Mouse (Mus musculus) erythroblast, adult 5-6 weeks (primary cell): ENCODE measurements around the gene Smco4. TPM values are rescaled to one million over a fixed set of nuclear protein-coding genes. Genes with fewer than 3 reads are reported as not detected.
"Not testable (repeated sequence)": the region's sequence is repeated elsewhere in the genome, so short reads cannot be mapped to it uniquely, and the experiment has no call there.

ENCODE experiments used
- ATAC-seq: replicated peaks from 2 replicates; pipeline ENCODE4 v1.8.0; 2016; ENCODE audit warnings: moderate number of reproducible peaks, mild to moderate bottlenecking, moderate TSS enrichment, inconsistent platforms; ENCODE audit not compliant: poor library complexity, low FRiP score, severe bottlenecking
- total RNA-seq, 2 experiments: library from RNA; stranded (forward) in 1 of 2; stranded (reverse) in 1 of 2; fragments of 150-400 nt in 1 of 2; fragments of 200-764, 138-1000 nt in 1 of 2; gene quantifications; 2 replicates each; pipeline versions ENCODE4 v1.2.3 to v1.2.4; 2015 to 2017; ENCODE audit warnings: low replicate concordance in 2 of 2

Gene Smco4
- total RNA-seq, 2 experiments from 2014 or later = not detected

DNA sequence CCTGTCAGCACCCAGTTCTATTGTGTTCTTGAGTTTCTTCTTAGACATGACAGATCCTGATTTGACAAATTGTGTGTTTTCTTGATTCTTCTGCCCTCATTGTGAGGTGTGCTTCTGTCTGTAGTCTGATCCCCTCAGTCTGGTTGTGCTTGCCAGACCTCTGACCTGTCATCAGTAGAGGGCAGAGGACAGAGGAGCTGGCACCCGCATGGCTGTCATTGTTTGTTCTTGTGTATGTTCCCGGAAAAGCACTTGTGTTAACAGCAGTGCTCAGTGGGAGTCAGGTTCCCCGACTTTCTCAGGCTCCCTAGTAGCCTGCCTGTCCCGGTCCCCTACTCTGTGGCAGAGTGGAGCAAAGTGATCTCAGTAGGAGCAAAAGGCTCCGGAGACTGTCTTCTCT, 42.2 kb downstream of the Smco4 start:
- no peak for ATAC-seq

DNA sequence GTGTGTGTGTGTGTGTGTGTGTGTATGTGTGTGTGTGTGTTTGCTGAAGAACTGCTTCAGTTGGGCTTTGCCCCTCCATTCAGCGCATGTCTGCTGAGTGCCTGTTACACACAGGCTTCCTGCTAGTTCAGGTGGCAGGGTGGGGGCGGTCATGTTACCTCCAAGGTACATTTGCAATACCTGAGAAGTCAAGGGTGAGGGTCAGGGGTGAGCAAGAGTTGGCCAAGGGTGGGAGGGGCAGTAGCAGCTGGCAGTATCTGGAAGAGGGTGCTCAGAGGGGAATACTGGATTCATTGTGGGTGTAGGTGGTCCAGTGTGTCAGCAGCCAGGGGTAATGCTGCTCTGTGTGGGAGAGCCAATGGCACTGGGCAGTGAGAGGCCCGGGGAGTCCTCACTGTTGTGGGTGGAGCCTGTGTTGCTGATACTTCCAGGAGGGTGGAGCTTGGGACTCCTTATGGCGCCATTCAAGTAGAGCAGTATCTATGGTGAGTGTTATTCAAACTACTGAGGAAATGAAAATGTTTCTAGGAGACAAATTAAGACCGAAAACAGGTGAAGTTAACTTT, 43.7 kb downstream of the Smco4 start:
- ATAC-seq = no peak

DNA sequence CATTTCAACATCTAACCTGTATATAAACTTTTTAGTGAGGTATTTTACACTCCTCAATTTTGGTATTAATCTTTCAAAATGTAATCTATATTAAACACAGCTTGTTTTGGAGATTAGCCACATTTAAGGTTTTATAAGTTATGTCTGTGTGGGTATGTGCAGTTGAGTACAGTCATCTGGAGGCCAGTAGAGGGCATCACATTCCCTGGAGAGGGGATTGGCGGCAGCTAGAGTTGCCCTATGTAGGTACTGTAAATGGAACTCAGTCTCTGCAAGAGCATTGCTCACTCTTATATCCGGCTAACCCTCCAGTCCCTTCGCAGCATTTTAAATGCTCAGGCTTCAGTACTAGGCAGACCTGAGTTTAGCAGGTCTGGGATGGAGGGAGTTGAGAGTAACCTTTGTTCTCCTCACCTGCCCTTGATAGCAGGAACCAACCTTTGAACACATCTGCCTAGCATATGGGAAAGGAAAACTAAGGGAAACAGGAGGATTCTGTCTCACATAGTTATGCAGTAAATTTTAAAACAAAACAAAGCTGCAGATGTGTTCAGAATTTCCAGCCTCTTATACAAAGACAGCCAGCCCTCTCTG, 44.3 kb downstream of the Smco4 start:
- no peak for ATAC-seq

DNA sequence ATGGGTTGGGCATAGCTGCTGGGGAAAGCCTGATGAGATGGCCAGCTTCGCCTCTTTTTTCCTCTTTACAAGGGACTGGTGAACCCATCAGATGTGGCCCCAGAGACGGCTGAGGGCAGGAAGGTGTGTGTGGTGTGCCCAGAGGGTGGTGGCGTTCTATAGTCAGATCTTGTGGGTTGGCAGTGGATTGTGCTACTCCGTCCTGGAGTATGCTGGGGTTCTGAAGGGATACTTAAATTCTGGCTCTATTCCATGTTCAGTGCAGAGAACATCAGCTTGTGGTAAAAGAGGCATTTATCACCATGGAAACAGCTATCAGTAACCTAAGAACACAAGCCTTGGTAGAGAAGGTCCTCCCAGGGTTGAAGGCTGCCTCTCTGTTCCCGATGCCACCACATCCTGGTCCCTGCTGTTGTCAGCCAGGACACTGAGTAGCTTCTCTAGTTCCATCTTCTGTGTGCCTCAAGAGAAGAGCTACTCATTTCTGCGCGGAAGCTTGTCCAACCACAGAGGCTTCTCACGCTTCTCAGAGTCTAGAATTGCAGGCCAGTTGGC, 45.8 kb downstream of the Smco4 start:
- ATAC-seq = no peak

DNA sequence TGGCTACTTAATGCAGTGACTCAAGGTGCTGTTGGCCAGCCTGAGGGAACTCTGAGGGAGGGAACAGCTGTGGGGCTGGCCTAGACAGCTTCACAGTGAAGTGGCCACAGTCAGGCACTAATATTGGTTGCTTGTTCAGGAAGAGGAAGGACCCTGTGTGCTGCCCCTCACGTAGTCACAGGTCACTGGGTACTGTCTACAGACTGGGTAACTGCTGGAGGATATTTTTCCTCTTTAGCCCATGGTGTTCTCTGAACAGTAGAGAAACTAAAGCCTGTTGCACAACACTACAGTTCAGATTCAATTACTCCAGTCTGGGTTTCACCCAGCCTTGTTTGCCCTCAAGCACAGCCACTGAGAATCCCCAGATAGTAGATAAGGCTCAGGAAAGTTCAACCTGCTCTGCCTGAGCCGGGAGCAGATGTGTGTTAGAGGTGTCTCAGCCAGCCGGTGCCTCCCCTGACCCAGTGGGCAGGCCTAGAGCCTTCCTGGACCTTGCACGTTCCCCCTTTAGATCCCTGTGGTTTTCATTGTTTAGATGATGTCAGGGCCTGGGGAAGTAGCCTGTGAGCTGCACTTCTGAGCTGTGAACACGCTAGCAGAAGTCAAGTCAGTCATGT, 48.6 kb downstream of the Smco4 start:
- ATAC-seq = no peak

DNA sequence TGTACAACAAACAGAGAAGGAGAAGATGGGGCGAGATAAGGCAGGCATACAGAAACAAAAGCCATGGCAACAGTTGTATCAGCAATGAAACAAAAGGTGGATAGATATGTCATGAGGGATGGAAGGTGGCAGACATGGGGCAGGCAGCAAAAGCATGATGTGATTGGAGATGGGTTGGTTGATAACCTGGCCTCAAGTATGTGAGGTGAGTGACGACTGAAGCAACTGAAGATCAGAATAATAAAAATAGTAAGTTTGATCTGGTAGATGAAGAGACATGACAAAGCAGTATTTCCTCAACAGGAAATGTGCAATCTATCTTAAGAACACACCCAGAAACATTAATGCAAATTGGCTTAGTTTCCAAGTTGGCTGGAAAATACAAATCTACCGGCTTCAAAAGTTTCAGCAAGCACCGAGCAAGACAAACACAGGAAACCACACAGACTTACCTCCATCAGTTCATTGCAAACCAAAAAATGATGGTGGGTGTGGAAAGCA, 57.3 kb downstream of the Smco4 start:
- ATAC-seq = no peak

DNA sequence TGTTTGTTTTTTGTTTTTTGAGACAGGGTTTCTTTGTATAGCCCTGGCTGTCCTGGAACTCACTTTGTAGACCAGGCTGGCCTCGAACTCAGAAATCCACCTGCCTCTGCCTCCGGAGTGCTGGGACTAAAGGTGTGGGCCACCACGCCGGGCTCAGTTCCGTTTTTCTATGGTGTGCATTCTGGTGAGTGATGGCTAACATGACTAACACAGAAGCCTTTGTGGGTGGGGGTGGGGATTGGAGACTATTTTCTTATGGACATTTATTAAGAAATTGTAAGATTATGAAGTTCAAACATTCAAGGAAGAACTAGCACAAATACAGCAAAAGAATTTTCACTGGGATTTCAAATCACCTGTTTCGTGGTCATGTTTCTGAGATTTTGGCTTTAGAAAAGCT, 57.8 kb downstream of the Smco4 start:
- not testable (repeated sequence) for ATAC-seq

DNA sequence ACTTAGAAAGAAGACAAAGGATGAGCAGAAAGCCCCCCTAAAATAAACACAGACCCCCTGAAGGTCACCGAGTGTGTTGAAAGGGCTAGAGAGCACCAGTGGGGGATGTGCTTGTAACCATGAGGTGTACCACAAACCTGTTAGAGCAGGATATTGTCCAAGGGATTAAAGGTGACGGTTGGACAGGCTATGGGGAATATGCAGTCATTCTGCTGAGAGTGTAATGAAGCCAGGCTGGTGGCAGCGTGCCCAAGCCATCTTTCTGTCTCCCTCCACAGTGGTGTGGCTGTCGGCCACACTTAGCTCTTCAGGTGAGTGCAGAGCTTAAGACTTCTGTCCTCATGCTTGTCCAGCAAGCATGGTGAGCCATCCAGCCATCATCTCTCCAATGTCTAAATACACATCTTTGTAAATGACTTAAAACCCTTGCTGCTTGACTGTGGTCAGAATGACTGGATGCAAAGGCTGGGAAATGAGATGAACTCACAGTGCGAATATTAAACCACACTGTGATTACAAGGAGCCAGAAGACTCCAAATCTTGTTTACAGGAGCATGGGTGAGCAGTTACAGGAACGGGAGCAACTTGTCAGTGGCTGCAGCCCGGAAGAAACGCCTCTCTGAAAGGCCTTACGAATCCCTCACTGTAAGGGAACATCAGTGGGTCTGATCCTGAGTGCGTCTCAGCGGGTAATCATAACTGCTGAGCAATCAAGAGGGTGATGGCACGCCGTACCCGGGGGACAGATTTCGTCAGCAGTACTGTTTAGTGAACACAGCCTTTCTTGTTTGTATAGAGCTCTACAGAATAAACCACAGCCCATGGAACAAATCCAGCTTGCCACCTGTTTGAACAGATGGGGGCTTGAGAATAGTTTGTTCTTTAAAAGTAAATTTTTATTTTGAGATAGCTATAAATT, 59.0 kb downstream of the Smco4 start:
- no peak for ATAC-seq

DNA sequence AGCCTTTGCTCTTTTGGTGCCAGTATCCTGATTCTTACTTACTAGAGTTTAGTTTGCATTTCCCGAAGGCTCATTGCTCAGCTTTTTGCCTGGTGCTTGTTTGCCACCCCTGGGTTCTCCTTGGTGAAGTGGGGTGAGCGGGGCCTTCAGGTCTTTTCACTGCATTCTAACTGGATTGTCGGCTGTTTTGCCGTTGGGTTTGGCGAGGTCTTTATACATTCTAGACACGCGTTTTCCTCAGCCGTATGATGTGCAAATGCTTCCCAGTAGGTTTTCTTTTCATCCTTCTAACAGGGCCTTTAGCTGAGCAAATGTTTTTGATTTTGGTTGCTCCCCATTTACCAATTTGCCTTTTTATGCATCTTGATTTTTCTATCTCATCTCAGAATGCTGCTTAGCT, 60.1 kb downstream of the Smco4 start:
- ATAC-seq = no peak

DNA sequence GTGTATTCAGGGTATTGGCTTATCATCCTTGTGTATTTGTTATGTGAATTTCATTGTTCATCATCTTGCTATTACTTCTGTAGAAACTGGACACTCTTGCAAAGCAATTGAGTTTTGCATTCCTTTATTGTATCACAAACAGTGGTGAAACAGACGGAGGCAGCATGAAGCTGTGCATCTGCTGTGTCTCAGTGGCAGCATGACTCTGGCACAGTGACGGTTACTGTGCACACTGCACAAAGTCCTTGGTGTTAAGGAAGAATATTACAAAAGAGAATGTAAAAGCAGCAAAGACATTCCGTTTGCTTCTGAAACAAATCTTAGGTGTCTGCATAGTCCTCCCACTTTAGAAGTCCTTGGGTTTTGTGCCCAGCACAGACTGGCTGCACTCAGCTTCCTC, 67.2 kb downstream of the Smco4 start:
- no peak for ATAC-seq

DNA sequence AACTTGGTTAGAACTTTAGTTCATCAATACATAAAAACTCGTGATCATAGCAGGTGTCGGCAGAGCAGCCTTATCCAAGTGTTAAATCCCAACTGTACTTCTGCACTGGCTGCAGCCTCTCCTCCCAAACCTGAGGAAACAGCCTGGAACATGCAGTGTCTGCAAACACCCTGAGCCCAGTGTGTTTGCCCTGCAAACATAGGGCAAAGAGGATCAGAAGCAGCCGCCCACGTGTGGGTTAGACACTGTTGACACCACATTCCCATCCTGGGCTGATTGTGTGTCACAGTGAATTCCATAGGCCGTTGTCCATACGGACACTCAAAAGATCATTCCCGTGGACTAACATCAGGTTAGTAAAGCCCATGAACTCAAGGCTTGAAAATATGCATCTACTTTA, 69.1 kb downstream of the Smco4 start:
- no peak for ATAC-seq

DNA sequence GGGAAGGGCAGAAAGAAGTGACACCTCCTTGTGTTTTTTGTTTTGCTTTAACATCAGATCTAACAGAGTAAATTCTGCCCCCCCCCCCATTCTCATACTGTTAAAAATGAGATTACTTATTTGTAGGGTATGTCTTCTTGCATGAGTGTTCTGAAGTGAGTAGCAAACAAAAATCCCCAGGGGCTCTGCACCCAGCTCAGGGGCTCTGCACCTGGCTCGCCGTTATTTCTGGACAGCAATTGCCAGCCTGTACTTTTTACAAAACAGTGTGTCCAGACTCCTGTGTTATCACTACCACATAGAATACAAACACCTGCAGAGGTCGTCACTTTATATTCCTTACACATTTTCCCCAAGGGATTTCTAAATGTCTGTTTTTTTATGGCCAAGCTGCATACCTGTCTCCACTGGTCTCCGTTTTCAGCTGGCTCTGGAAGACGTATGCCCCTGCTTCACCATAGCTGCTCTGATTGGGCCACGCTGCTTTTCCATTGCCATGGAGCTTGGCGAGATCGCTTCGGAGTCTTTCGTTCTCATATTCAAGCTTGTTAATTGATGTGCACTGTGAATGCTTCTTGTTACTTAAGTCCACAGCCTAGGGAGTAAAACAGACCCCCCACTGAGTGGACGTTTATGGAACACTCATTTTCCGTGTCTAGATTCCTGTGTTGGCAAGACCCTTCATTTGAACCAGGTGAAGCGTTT, 81.7 kb downstream of the Smco4 start:
- ATAC-seq = no peak

DNA sequence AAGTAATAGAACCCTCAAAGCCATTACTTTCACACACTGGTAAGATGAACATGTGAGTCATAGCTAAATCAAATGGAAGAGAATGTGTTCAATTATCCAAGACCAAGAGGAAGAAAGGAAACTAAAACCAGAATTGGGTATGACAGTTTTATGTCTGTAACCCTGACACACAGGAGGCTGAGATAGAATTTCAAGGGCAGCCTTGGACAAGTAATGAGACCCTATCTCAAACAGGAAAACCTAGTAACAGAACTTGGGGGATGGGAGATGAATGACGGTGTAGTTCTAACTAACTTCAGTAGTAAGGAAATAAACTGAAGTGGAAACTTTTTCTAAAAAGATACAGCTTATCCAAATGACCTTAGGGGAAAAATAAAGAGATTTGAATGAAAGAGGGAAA, 85.2 kb downstream of the Smco4 start:
- ATAC-seq = no peak

DNA sequence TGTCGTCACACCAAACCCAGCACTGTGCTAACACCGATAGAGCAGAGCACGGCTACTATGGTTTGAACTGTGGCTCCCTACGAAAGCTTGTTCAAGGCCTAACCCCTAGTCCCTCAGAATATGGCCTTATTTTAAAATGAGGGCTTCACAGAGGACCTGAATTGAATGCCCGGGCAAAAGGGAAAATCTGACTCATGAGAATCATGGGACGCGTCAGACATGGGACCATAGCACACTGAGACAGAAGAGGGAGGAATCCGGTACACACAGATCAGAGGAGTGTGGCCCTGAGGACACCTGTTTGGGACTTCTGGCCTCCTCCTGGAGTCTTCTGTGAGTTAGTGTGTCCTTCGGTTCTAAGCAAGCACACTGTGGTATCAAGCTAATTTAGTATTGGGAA, 85.7 kb downstream of the Smco4 start:
- no peak for ATAC-seq

DNA sequence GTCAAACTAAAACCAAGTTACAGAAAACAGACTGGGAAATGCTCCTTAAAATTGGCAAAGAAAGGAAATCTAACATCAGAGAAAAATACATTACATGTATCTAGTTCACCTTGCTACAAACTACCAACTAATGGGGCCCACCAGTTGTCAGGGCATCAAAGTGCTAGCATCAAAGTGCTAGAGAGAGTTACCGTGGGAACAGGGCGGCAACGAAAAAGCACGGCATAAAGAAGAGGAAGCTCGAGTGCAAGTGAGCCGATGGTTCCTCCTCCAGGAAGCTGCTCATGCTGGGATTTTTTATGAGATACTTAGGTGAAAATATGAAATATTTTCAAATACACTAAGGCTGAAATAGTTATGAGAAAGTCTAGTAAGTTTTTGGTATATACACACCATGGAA, 86.9 kb downstream of the Smco4 start:
- no peak for ATAC-seq

DNA sequence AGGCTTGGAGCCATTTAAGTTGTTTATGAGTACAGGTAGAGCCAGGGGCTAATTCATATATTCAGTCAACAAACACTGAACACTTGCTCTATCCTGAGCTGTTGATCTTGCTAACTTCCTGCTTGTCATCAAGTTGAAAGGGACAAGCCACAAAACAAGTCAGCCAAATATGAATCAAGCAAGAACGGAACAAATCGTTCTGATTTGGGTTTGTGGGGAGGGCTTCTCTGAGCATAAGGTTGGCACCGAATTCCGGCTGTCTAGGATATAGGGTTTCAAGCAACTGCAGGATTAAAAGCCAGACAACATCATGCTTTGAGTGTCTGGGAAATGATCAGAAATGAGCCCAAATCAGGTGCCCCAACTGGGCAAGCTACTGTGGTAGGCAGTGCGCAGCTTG, 88.8 kb downstream of the Smco4 start:
- ATAC-seq = no peak

DNA sequence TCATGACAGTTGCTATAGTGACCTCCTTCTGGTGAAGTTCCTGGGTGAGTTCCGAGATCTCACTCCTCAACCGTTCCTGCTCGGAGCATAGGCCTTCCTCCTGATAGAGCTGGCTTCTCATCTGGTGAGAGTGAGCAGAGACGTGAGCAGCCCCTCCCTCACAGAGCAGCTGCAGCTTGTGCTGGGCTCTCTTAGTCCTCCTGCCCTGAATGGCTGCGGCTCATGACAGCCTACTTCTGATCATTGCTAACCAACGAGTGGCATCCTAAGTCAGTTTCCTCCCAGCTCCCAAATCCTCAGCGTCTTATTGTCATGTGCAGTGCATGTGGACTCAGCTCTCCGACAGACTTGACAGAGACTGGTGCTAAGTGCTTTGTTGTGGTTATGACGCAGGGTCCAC, 91.0 kb downstream of the Smco4 start:
- ATAC-seq = no peak

DNA sequence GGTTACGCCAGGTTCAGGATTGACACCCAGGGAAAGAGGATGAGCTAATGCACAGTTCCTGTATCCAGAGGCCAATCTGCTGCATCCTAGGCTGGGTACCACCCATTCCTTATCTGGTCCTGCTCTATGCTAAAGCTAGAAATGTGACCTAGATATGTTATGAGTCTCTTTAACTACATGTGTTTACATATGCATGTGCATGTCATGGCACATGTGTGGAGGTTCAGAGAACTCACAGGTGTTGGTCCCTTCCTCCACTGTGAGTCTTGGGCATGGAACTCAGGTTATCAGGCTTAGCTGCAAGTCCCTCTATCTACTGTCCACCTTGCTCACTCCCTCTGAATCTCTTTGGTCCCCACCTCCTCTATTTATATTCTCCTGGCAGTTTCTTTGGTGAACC, 92.7 kb downstream of the Smco4 start:
- no peak for ATAC-seq

DNA sequence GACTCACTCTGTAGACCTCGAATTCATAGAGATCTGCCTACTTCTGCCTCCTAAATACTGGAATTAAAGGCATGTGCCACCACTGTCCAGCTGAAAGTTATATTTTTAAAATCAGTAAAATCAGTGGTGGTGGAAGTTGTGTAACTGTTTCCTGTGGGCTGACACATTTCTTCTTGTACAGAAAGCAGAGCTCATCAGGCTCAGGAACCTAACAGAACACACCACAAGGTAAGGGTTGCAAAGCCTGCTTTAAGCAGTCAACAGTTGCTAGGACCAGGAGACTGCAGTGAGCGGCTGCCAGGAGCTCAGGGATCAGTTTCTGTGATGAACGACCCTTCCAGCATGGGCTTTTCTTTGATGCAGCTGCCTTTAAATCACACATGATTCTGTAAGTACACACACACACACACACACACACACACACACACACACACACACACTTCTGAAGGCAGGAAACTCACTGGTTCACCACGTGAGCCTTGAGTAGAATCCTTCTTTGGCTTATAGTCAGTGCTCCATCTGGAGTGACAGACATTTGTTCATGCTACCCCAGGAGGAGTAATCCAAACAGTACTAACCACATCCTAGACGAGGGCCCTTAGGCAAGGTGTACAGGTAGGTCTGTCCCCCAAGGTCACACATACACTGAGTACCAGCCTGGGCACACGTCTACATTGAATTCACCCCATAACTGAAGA, 94.1 kb downstream of the Smco4 start:
- ATAC-seq = no peak
